Mouse (Mus musculus) kidney, embryonic 15.5 days (tissue): ENCODE results near the gene Pole3. TPM values are rescaled to one million over a fixed set of nuclear protein-coding genes. Genes with fewer than 3 reads are reported as not detected.
A peak's percentile ranks its signal among the peaks of the same experiment; 100 is the strongest.

Experiments
- ATAC-seq: fragments of 200-750 bp; cut with Nextera tagmentation; replicated peaks from 2 replicates; pipeline ENCODE4 v1.8.0; 2017; ENCODE audit warnings: moderate TSS enrichment; ENCODE audit not compliant: low FRiP score
- H3K27ac ChIP-seq: fragments of 300-500 bp; sonication (generic); 2 replicates; pipeline ENCODE4 v1.5.1; 2015; ENCODE audit warnings: mild to moderate bottlenecking, inconsistent platforms
- H3K27me3 ChIP-seq: fragments of 300-500 bp; sonication (generic); 2 replicates; pipeline ENCODE4 v1.6.1; 2015; ENCODE audit warnings: inconsistent platforms
- H3K36me3 ChIP-seq: fragments of 300-500 bp; sonication (generic); 2 replicates; pipeline ENCODE4 v1.6.1; 2015; ENCODE audit warnings: inconsistent platforms
- H3K4me1 ChIP-seq: fragments of 300-500 bp; sonication (generic); 2 replicates; pipeline ENCODE4 v1.6.1; 2015; ENCODE audit warnings: inconsistent platforms
- H3K4me2 ChIP-seq: fragments of 300-500 bp; sonication (generic); 2 replicates; pipeline ENCODE4 v1.6.1; 2015; ENCODE audit warnings: moderate library complexity, mild to moderate bottlenecking, inconsistent platforms
- H3K4me3 ChIP-seq: fragments of 300-500 bp; sonication (generic); replicated peaks from 2 replicates; pipeline ENCODE4 v1.5.1; 2015; ENCODE audit warnings: mild to moderate bottlenecking, inconsistent platforms
- H3K9ac ChIP-seq: fragments of 300-500 bp; sonication (generic); 2 replicates; pipeline ENCODE4 v1.6.1; 2015; ENCODE audit warnings: mild to moderate bottlenecking, inconsistent platforms
- H3K9me3 ChIP-seq: fragments of 300-500 bp; sonication (generic); replicated peaks from 2 replicates; pipeline ENCODE4 v1.6.1; 2016; ENCODE audit warnings: inconsistent platforms
- WGBS: fragments of 180-500 bp; shearing (Covaris S2); methylation state at CpG from one replicate; pipeline ENCODE4 v1.1.7; 2015; ENCODE audit warnings: mixed read lengths; 5-methylcytosine and 5-hydroxymethylcytosine counted together
- polyA plus RNA-seq: library from polyadenylated mRNA; unstranded; fragments of >200 nt; fragmentation: Nextera tagmentation; extraction: Ambion mirVana; gene quantifications from 2 replicates; pipeline ENCODE4 v1.2.1, GENCODE M21; 2015

Pole3 gene
- polyA plus RNA-seq, 1 experiment from 2014 or later, result 94.0 TPM

DNA sequence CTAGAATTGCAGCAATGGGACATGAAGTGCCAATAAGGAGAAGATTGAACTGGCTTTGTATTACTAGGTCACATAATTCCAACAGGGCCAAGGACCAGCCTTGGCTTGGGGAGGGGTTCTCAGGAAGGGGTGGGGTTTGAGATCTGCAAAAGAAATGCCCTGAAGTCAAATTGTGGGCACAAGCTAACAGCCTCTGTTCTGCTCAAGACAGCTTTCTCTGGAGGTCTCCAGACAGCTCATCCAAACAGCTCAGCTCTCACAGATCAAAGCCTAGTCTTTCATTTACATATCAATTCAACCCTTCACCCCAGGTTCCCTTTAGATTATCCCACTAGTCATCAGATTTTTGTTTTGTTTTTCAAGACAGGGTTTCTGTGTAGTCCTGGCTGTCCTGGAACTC is 19.9 kb upstream of the Pole3 start:
- no peaks in the 10 kb centered on the region for H3K36me3 ChIP-seq
- no peak for ATAC-seq
- H3K27me3 ChIP-seq, result no peaks in the 10 kb centered on the region
- no peaks in the 10 kb centered on the region for H3K9me3 ChIP-seq
- H3K9ac ChIP-seq, result no peak overlapping the region
- H3K4me2 ChIP-seq, result no peak overlapping the region
- H3K4me1 ChIP-seq, result no peaks in the 10 kb centered on the region
- no peak overlapping the region for H3K4me3 ChIP-seq
- H3K27ac ChIP-seq, result no peak overlapping the region

DNA sequence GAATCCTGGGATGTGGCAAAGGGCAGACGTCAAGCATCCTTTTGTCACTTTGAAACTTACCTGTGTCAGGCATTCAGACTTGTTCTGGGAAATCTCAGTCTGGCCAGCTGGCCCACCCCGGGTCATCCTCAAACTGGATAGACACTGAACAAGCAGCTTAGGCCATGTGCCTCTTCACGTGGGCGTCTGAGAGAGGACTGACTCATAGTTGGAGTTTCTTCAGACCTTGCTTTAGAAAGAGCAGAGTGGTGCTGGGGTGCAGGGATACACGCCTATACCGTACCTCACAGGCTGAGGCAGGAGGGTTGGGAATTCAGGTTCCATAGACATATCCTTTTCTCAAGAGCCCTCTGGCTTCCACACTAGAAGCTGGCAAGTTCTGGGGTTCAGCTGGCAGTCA is 18.9 kb upstream of the Pole3 start:
- Histone ChIP-seq H3K4me1 (no peaks in the 10 kb centered on the region), H3K9ac (no peak overlapping the region), H3K4me3 (no peak overlapping the region), H3K27ac (no peak overlapping the region), H3K9me3 (no peaks in the 10 kb centered on the region), H3K36me3 (no peaks in the 10 kb centered on the region), H3K4me2 (no peak overlapping the region), H3K27me3 (no peaks in the 10 kb centered on the region)
- 87% methylated on average over 6 of the region's 6 CpGs for WGBS
- no peak for ATAC-seq

DNA sequence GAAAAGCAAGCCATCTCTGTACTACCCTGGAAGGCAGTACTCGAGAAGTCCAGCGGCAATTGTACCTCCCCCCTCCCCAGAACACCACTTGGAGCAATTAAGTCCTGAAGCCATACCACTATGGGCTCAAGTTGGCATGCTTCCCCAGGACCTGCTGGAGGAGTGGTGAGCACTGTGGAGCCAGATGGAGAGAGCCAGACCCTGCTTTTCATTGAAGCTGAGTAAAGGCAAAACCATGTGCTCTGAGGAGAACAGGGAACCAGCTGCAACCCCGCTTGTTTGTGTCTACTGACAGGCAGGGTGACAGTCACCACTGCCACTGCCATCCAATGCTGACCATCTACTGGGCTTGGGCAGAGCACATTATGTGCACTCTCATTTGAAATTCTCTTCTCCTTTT is 16.9 kb upstream of the Pole3 start:
- Histone ChIP-seq H3K27ac (no peak overlapping the region), H3K9ac (no peak overlapping the region), H3K9me3 (no peaks in the 10 kb centered on the region), H3K27me3 (no peaks in the 10 kb centered on the region), H3K36me3 (no peaks in the 10 kb centered on the region), H3K4me3 (no peak overlapping the region), H3K4me2 (no peak overlapping the region), H3K4me1 (no peaks in the 10 kb centered on the region)
- 67% methylated on average over 3 of the region's 3 CpGs for WGBS
- ATAC-seq, result no peak

DNA sequence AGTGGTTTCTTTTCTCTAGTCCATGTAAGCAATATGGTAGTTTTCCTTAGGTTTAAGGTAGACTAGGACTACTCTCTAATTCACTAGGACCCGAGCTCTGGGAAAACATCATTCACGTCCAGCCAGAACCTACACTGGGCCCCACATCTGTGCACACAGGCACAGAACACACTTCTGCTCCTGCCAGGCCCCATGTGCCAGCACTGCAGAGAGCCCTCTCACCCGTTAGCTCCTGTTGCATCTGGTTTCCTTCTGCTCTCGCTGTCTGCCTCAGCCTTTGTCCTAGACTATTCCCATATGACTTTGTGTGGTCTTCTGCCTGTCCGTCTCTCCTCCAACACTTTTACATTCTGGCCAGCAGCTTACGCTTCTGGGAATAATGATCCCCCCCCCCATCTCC is 8.9 kb upstream of the Pole3 start:
- ATAC-seq, result no peak
- H3K36me3 ChIP-seq, result no peaks in the 10 kb centered on the region
- WGBS, result 87% methylated on average over 6 of the region's 6 CpGs
- no peak overlapping the region for H3K4me3 ChIP-seq
- H3K27ac ChIP-seq, result no peak overlapping the region
- H3K4me1 ChIP-seq, result no peaks in the 10 kb centered on the region
- no peak overlapping the region for H3K4me2 ChIP-seq
- H3K9me3 ChIP-seq, result no peaks in the 10 kb centered on the region
- no peak overlapping the region for H3K9ac ChIP-seq
- H3K27me3 ChIP-seq, result no peaks in the 10 kb centered on the region

DNA sequence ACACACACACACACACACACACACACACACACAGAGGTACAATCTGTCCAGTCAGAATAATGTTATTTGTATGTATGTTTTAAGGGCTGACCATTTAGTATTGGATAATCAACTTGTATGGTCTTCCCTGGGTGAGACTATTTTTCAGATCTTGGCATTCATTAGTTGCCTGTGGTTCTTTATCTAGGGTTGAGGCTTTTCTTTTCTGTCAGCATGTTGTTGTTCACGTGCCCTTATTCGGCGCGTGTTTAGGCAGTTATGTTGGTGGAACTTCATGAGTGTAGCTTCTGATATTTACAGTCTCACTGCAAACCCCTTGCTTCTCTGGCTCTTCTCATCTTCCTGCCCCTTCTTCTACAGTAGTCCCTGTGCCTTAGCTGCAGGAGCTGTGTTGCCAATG is 2.8 kb upstream of the Pole3 start:
- H3K4me1 ChIP-seq, result peaks cover 13% of the 10 kb centered on the region
- WGBS, result 82% methylated on average over 4 of the region's 4 CpGs
- no peak overlapping the region for H3K4me2 ChIP-seq
- H3K4me3 ChIP-seq, result no peak overlapping the region
- no peaks in the 10 kb centered on the region for H3K9me3 ChIP-seq
- no peak for ATAC-seq
- peaks cover 11% of the 10 kb centered on the region for H3K36me3 ChIP-seq
- no peaks in the 10 kb centered on the region for H3K27me3 ChIP-seq
- no peak overlapping the region for H3K9ac ChIP-seq
- no peak overlapping the region for H3K27ac ChIP-seq

DNA sequence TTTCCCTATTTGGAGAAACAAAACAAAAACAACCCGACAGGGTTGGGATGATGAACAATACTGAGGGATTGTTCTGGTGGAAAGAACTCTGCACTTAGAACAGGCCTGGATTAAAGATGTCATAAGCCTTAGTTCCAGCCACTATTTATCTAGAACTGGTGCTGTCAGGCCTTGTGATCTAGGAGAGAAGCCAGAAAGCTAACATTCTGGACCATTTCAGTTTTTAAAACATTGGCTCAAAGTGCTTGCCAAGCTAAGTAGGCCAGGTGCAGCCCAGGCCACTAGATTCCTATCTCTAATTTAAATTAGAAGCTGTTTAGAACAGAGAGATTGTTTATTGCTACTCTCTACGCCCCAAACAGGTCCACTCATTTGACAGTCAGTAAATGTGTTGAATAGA is 1.4 kb upstream of the Pole3 start:
- H3K9me3 ChIP-seq, result no peaks in the 10 kb centered on the region
- H3K36me3 ChIP-seq, result peaks cover 20% of the 10 kb centered on the region
- H3K4me3 ChIP-seq, result no peak overlapping the region
- no peak overlapping the region for H3K27ac ChIP-seq
- ATAC-seq, result no peak
- H3K27me3 ChIP-seq, result no peaks in the 10 kb centered on the region
- no peak overlapping the region for H3K4me2 ChIP-seq
- H3K9ac ChIP-seq, result no peak overlapping the region
- WGBS, result 70% methylated on average over 2 of the region's 2 CpGs
- H3K4me1 ChIP-seq, result peaks cover 13% of the 10 kb centered on the region

DNA sequence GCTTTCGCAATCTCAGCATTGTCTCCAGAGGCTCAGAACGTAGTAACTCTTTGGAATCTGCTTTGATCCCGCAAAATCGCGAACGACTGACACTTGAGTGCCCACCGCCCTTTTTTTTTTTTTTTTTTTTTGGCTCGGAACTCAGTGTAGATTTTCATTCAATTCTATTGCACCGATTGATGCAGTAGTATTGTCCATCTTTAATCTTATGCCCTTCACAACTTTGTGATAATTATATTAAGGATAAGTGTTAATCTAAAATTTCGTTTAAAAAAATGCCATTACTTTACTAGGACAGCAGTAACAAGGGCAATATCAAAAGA is 582 bp upstream of the Pole3 start:
- peaks cover 20% of the 10 kb centered on the region for H3K36me3 ChIP-seq
- no peak overlapping the region for H3K27ac ChIP-seq
- H3K9ac ChIP-seq, result peak overlapping the region; percentile 36; the same call in 1 of the 2 replicates
- H3K27me3 ChIP-seq, result no peaks in the 10 kb centered on the region
- peak overlapping the region; percentile 78 for H3K4me3 ChIP-seq
- WGBS, result 3% methylated on average over 9 of the region's 10 CpGs
- no peaks in the 10 kb centered on the region for H3K9me3 ChIP-seq
- no peak for ATAC-seq
- H3K4me1 ChIP-seq, result peaks cover 15% of the 10 kb centered on the region
- peak overlapping the region; percentile 88 for H3K4me2 ChIP-seq

DNA sequence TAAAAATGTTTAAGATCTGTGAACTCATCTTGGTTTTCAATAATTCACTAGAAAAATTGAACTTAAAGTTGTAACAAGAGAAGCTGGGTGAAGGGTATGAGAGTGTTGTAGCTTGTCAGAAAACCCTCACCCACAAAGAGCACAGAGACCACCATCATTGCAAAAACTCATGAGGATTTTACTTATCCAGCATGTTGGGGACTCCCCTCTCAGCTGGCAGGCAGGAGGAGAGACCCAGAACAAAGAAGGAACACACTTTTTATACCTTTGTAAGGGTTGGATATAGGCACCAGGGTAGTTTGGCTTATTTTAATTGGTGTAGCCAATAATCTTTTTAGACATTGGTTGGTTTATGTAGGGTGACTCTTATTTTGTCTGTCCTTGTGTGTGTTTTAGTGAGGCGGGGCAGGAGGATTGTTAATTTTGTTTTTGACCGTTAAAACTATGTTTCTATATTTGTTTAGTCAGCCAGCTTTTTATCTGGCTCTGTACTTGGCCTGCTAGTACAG is 3.9 kb downstream of the Pole3 start:
- Histone ChIP-seq H3K4me1 (peaks cover 52% of the 10 kb centered on the region), H3K36me3 (peaks cover 20% of the 10 kb centered on the region), H3K27me3 (no peaks in the 10 kb centered on the region), H3K4me2 (no peak overlapping the region), H3K9ac (no peak overlapping the region), H3K27ac (peak overlapping the region; percentile 95), H3K9me3 (no peaks in the 10 kb centered on the region), H3K4me3 (no peak overlapping the region)
- WGBS, result 89% methylated on average over 2 of the region's 2 CpGs
- no peak for ATAC-seq

DNA sequence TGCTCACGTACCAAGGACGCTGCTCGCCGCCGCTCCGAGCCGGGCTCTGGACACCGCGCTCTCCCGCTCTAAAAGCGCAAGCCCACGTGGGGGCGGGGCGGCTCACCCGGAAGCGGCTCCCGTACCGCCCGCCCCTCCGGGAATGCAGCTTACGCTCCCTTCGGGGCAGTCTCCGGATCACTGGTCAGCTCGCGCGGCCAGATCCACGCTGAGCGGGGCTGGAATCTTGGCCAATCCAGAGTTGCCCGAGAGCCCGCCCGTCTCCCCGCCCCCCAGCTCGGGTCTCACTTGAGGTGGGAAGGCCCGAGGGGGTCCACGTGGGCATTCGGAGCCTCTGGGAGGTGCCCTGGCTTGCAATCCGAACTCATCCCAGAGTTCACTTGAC is 5.0 kb downstream of the Pole3 start, which contains the start of gene Alad:
Gene Alad (minus strand): TSS at position 70 of the 385 bp plus-strand sequence.
- no peaks in the 10 kb centered on the region for H3K27me3 ChIP-seq
- H3K9ac ChIP-seq, result peak within 1 kb of the TSS; percentile 69
- peak within 1 kb of the TSS; percentile 85 for H3K4me3 ChIP-seq
- peak within 1 kb of the TSS; percentile 82 for H3K4me2 ChIP-seq
- under 1% methylated on average over 37 of the region's 37 CpGs for whole genome bisulfite sequencing
- no peaks in the 10 kb centered on the region for H3K9me3 ChIP-seq
- H3K36me3 ChIP-seq, result peaks cover 20% of the 10 kb centered on the region
- peak within 1 kb of the TSS; percentile 95 for H3K27ac ChIP-seq
- peak; percentile 95 for ATAC-seq
- peaks cover 63% of the 10 kb centered on the region for H3K4me1 ChIP-seq

DNA sequence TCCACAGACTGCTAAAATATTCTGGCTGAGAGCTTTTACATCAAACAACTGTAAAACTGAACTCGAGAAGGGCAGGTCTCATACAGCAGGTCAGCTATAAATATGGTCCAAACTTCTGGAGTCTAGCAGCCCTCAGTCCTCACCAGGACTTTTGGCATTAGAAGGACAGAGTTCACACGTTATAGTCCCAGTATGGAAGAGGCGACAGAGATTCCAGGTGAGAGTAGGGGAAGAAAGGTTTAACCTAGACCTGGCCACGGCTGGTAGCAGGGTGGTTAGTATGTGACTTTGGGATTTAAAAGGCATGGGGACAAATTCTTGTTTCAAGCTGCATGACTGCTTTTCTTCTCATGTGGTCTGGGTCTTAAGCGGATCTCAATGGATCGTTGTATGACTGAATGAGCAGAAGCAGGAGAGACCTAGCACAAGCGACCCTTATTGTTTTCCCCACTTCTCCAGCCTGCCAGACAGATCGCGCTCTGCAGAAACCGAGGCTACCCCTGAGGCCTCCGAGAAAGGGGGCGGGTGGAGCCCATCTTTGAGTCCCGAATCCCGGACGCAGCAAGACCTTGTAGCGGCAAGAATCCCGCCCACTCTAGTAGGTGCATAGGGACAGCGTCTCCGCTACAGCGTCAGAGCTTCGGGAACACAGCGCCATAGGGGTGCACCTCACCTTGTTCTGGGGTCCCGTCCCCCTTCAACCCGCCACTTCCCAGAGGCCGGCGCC is 5.6 kb downstream of the Pole3 start:
- peaks cover 61% of the 10 kb centered on the region for H3K4me1 ChIP-seq
- under 1% methylated on average over 26 of the region's 26 CpGs for WGBS
- peak; percentile 69 for ATAC-seq
- H3K9ac ChIP-seq, result peak overlapping the region; percentile 69
- H3K27ac ChIP-seq, result peak overlapping the region; percentile 95
- H3K4me2 ChIP-seq, result peak overlapping the region; percentile 82
- H3K27me3 ChIP-seq, result no peaks in the 10 kb centered on the region
- H3K9me3 ChIP-seq, result no peaks in the 10 kb centered on the region
- H3K36me3 ChIP-seq, result peaks cover 20% of the 10 kb centered on the region
- peak overlapping the region; percentile 85 for H3K4me3 ChIP-seq

DNA sequence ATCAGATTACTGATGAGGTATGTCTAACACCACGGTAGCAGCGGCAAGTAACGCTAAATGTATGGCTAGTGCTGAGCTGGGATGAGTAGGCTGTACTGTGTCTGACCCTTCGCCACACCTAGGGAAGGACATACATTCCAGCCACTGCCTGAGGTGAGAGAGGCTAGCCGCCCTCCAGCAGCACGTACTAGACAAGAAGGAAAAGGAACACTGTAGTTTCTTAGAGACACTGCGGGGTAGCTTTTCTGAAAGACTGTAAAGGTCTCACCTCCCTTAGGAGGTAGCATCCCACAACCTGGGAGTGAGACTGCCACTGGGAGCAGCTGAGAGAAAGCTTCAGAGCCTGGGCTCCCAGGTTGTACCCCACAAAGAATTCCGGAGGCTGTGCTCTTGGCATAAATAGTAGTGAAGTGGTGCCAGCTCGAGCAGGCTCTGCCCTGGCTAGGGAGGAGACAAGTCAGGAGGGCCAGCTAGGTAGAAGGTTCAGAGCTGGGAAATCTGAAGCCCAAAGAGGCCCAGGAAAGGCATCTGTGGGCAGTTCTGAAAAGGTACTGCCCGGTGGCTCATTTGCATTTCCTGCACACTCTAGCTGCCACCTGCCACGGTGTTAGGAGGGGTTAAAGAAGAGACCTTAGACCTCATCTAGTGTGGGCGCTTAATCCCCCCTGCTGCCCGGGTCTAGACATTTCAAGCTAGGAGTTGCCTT is 6.3 kb downstream of the Pole3 start:
- WGBS, result 31% methylated on average over 13 of the region's 13 CpGs
- peak overlapping the region; percentile 85 for H3K4me3 ChIP-seq
- peaks cover 56% of the 10 kb centered on the region for H3K4me1 ChIP-seq
- peaks cover 24% of the 10 kb centered on the region for H3K36me3 ChIP-seq
- ATAC-seq, result peak; percentile 28; the same call in 1 of the 2 replicates
- peak overlapping the region; percentile 69 for H3K9ac ChIP-seq
- H3K27me3 ChIP-seq, result no peaks in the 10 kb centered on the region
- peak overlapping the region; percentile 95 for H3K27ac ChIP-seq
- H3K9me3 ChIP-seq, result no peaks in the 10 kb centered on the region
- peak overlapping the region; percentile 82 for H3K4me2 ChIP-seq

DNA sequence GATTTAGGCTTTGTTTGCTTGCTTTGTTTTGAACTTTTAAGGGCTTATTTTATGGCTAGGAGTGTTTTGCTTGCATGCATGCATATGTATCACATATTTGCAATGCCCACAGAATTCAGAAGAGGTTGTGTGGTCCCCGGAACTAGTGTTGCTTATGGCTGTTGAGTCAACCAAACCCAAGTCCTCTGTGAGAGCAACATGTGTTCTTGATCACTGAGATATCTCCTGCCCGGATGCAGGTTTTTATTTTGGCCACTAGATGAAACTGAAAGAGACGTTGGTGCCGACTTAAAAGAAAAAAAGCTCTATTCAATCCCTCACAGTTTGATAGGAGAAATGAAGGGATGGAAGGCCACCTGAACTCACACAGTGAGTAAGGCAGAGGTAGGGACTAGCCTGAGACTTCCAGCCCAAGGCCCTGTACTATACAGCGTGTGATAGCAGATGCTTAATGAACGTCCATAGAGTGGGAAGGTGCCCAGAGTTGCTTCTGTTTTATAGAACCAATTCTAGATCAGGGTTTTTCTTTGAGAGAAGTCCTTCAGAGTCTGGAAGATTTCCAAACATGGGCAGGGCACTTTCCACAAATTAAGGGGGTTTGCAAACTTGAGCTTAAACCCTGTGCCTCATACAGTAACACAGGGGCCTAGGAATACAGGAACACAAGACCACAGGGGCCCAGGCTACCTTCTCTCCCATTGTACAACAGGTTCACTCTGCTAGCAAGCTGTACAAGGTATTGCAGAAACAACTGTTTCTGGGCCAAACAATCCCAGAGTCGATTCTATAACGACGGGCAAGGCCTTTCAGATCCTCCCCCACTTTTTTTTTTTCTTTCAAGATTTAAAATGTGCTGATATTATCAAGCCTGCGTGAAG is 7.1 kb downstream of the Pole3 start:
- 67% methylated on average over 10 of the region's 10 CpGs for WGBS
- H3K27ac ChIP-seq, result peak overlapping the region; percentile 95
- peak overlapping the region; percentile 85 for H3K4me3 ChIP-seq
- no peaks in the 10 kb centered on the region for H3K9me3 ChIP-seq
- peak overlapping the region; percentile 82 for H3K4me2 ChIP-seq
- no peak for ATAC-seq
- peaks cover 52% of the 10 kb centered on the region for H3K4me1 ChIP-seq
- no peaks in the 10 kb centered on the region for H3K27me3 ChIP-seq
- peaks cover 24% of the 10 kb centered on the region for H3K36me3 ChIP-seq
- H3K9ac ChIP-seq, result peak overlapping the region; percentile 69; the same call in 1 of the 2 replicates
